In genomic region chr10:45080490-45080889, GRCm38 (mm10) we compare ENCODE assay signal across 17 mouse cellular contexts.
"Had no signal": no experiment of that assay in that cellular context is flagged by ENCODE, and none has a peak within 500 bp of the region (broad histone marks: within the 10 kb centered on the region; RNA-seq: fewer than 3 reads in every experiment).

No protein-coding gene starts in this region.

- H3K27me3 ChIP-seq: limb, embryonic 13.5 days; liver, embryonic 13.5 days; midbrain, embryonic 12.5 days; midbrain, embryonic 15.5 days; neural tube, embryonic 12.5 days; neural tube, embryonic 15.5 days had no signal

- H3K9me3 ChIP-seq: limb, embryonic 10.5 days; limb, embryonic 13.5 days; liver, embryonic 13.5 days; midbrain, embryonic 12.5 days; midbrain, embryonic 15.5 days; neural tube, embryonic 12.5 days; neural tube, embryonic 15.5 days had no signal

- H3K4me2 ChIP-seq: limb, embryonic 13.5 days; liver, embryonic 13.5 days; midbrain, embryonic 12.5 days; midbrain, embryonic 15.5 days; neural tube, embryonic 12.5 days; neural tube, embryonic 15.5 days had no signal

- H3K27ac ChIP-seq: limb, embryonic 10.5 days; limb, embryonic 13.5 days; liver, embryonic 13.5 days; midbrain, embryonic 12.5 days; midbrain, embryonic 15.5 days; neural tube, embryonic 12.5 days; neural tube, embryonic 15.5 days had no signal

- H3K9ac ChIP-seq: limb, embryonic 13.5 days; liver, embryonic 13.5 days; midbrain, embryonic 12.5 days; midbrain, embryonic 15.5 days; neural tube, embryonic 12.5 days; neural tube, embryonic 15.5 days had no signal

- DNase-seq: kidney, adult 9 months; kidney, postnatal 14 days; kidney, postnatal 4 days; liver; liver, embryonic 13.5 days; right cerebral cortex, adult 18-20 months; right cerebral cortex, postnatal 14 days; right cerebral cortex, postnatal 4 days; thymus, adult 18-20 months; thymus, postnatal 36 days had no signal

- ATAC-seq: intestine, postnatal 0 days; midbrain, embryonic 15.5 days had no signal

- H3K4me3 ChIP-seq: limb, embryonic 10.5 days; limb, embryonic 13.5 days; liver, embryonic 13.5 days; midbrain, embryonic 12.5 days; midbrain, embryonic 15.5 days; neural tube, embryonic 12.5 days; neural tube, embryonic 15.5 days had no signal

- H3K36me3 ChIP-seq: midbrain, embryonic 15.5 days had no signal
